Mouse (Mus musculus) CD4-positive, CD25-positive, alpha-beta regulatory T cell, adult 2 months (primary cell): ENCODE data around the gene Ddx11.
"Not testable (repeated sequence)": the region's sequence is repeated elsewhere in the genome, so short reads cannot be mapped to it uniquely, and the experiment has no call there.

Experiments used
- DNase-seq: peaks from one replicate; pipeline ENCODE4 v3.0.0-alpha.2; 2012; ENCODE audit warnings: low read depth, low spot score

Ddx11 gene

GRCm38 (mm10) chr17:66112166-66112565 is 11.2 kb upstream of the Ddx11 start:
- peak; percentile 51 for DNase-seq

DNA sequence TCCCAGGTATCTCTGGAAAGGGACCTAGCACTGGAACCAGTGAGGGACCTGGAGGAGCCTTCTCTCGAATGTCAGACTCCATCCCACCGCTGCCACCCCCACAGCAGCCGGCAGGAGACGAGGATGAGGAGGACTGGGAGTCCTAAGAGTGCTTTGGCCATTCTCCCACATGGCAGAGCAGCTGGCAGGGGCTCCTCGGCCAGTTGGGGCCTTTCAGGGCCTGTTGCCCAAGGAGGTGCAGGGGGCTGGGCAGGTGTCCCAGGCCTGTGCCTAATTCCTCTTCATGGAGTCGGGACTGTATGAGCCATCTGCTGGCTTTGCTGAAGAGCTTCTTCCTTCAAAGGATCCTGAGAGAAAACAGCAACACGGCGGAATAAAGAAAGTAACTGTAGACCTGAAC is 4.3 kb upstream of the Ddx11 start:
- DNase-seq, result no peak

- no peak for DNase-seq
These were observed 2.6 kb upstream of the Ddx11 start for GRCm38 (mm10) chr17:66120701-66121100.

DNA sequence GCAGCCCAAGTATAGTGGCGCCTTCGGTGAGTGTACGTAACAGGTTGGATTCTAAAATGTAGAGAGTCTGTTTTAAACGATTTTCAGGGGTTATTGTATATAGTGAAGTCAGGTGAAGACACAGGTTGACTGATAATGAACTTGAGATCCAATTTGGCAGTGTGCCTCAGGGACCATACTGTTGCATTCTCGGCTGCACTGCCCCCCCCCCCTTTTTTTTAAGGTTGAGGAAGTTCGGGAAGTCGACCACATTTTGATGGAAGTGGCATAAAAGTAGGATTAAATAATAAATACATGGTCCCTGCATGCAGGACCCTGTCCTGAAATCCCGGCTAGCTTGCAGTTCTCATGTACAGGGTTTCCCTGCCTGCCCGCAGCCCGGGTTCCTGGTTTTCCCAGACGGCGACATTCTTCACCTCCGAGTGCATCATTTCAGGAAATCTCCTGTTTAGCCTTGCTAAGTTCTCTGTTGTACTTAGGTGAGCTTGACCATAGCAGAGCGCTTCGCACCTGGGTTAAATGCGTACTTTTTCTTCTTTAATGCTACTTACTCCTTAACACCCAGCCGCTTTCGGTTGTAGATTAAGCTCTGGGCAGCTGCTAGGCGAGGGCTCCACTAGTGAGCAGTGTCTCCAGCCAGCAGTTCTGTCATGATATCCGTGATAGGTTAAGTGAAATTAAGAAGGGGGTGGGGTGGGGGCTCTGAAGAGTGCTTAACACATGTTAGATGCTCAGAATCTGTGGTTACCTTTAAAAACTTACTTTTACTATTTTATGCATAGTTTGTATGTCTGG is 693 bp downstream of the Ddx11 start:
- peak; percentile 15 for DNase-seq

- DNase-seq, result peak; percentile 37
These were observed 1.9 kb downstream of the Ddx11 start for GRCm38 (mm10) chr17:66125211-66125610.

DNA sequence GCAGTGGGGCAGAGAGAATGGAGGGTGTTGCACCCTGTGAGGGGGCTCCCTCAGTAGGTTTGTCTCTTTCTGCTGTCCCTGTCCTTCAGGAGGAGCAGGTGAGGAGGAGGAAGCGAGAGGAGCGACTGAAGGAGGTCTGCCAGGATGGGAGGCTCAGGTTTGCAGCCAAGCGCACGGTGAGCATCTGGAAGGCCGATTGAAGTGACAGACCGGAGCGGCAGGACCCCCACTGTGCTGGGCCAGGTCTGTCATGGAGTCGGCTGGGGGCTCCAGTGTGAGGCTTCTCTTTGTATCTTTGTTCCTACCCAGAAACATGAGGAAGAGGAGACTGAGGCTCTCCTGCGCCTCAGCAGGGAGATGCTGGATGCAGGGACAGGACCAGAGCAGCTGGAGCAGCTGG is 7.1 kb downstream of the Ddx11 start:
- DNase-seq, result no peak

GRCm38 (mm10) chr17:66131212-66131611 is 7.9 kb downstream of the Ddx11 start:
- DNase-seq, result peak; percentile 64

- not testable (repeated sequence) for DNase-seq
These were observed 29.7 kb downstream of the Ddx11 start for GRCm38 (mm10) chr17:66152706-66153662.

GRCm38 (mm10) chr17:66153735-66154423 is 30.6 kb downstream of the Ddx11 start:
- DNase-seq, result not testable (repeated sequence)

DNA sequence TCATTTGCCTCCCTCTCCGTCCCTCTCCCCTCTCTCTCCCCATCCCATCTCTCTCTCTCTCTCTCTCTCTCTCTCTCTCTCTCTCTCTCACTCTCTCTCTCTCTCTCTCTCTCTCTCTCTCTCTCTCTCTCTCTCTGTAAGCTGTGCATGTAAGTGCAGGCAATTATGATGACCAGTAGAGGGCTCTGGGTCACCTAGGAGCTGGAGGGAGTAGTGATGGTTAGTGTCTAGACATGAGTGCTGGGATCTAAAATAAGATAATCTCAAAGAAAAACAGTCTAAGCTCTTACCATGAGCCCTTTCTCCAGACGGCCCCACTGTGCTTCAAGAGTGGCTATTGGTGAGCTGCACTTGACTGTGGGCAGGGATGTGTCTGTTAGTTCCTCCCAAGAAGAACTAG is 31.6 kb downstream of the Ddx11 start:
- DNase-seq, result no peak

- DNase-seq, result no peak
These were observed 35.0 kb downstream of the Ddx11 start for GRCm38 (mm10) chr17:66158271-66158670.

DNA sequence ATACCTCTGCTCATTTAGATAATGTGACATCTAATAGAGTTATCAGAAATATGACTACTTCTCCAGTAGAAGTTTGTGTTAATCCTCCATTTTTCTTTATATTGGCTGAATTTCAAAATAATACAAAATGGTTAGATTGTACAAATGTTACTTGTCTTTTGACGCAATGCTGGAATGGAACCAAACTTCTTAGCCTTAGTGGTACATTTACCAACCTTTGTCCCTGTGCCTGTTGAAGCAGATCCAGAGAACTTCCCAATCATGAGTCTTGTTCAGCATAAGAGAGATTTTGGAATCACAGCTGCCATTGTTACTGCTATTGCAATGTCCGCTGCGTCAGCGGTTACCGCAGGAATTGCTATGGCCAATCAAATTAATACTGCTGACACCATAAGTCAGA is 43.8 kb downstream of the Ddx11 start:
- DNase-seq, result not testable (repeated sequence)

- not testable (repeated sequence) for DNase-seq
These were observed 47.7 kb downstream of the Ddx11 start for GRCm38 (mm10) chr17:66170971-66171370.

GRCm38 (mm10) chr17:66190577-66190976 is 67.3 kb downstream of the Ddx11 start:
- no peak for DNase-seq

DNA sequence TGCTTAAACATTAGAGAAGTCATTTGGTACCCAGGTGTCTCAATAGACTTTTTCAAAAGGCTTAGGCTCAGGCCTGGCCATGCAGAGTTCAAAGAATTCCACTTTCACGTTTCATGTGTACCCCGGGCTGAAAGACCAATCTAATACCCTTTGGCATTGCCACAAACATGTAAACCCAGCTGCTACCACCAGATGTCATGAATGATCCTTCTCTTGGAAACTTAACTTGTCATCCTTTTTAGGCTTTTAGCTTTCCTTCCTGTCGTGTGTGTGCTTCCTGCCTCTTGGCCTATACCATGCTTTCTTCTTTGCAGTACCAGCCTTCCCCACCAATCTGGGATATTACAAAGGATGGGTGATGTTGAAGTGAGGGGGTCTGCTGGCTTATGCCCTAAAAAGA is 73.7 kb downstream of the Ddx11 start:
- DNase-seq, result no peak
